Mouse (Mus musculus) Muller cell, postnatal 12 days (primary cell): ENCODE measurements around the gene Hist1h3h.

Source experiments
- DNase-seq: peaks from one replicate; pipeline ENCODE4 v3.0.0-alpha.2; 2015; ENCODE audit errors: inconsistent ontology term

Hist1h3h gene

GRCm38 (mm10) chr13:21717397-21718357 is at the start of gene Hist1h3h:
TSS of gene Hist1h3h (plus strand) at chr13:21717659.
- peak; percentile 92 for DNase-seq

GRCm38 (mm10) chr13:21677305-21677704 is 40.2 kb upstream of the Hist1h3h start, which contains the start of gene Olfr1360:
TSS of gene Olfr1360 (minus strand) at chr13:21677405.
- no peak for DNase-seq

DNA sequence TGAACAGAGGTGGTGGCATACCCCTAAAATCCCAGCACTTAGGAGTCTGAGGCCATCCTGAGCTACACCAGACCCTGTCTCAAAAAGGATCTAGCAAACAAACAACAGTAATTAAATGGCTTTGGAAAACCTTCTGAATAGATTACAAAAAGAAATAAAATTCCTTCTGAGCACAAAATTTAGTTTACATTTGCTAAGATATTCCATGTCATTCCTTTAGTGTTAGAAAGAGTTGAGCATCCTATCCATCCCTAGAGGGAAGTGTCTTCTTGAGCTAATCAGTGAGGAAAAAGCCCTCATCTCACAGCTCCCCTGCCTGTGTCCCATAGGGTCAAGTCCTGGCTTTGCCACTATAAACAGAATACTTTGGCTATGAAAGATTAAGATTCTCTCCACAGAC is 19.6 kb upstream of the Hist1h3h start, which contains the start of gene Olfr1359:
Gene Olfr1359 (plus strand): TSS at position 301 of the 400 bp plus-strand sequence.
- DNase-seq = no peak

- DNase-seq = no peak
Measured at GRCm38 (mm10) chr13:21706669-21707068, 10.8 kb upstream of the Hist1h3h start.

DNA sequence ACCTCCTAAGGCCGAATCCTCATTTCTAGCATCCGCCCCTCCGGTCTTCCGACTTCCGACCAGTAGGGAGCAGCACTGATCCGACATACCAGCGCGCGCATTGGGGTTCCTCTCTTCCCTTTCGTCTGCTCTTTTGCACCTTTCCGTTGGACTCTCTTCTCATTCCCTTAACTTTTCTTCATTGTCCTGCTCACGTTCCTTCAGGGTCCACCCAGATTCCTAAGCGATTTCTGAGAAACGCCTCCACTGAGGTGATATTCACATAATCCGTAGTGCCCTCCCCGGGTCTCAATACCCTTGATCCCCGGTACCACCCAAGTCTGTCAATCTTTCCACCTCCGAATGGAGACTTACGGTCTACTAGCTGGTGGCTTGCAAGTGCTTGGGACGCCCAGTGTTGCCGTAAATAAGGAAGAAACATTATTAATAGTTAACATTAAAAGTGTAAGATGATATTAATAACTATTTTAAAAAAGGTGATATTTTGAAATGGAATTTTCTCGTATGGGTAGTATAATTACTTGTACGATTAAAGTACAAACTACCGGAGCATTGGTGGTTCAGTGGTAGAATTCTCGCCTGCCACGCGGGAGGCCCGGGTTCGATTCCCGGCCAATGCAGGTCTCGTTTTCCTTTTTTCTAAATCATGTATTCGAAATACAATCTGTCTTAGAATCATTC is 7.3 kb upstream of the Hist1h3h start:
- peak; percentile 89 for DNase-seq

- peak; percentile 85 for DNase-seq
Measured at GRCm38 (mm10) chr13:21710821-21711525, 6.5 kb upstream of the Hist1h3h start.

GRCm38 (mm10) chr13:21711698-21712097 is 5.8 kb upstream of the Hist1h3h start:
- no peak for DNase-seq

GRCm38 (mm10) chr13:21714725-21715124 is 2.7 kb upstream of the Hist1h3h start:
- peak; percentile 54 for DNase-seq

DNA sequence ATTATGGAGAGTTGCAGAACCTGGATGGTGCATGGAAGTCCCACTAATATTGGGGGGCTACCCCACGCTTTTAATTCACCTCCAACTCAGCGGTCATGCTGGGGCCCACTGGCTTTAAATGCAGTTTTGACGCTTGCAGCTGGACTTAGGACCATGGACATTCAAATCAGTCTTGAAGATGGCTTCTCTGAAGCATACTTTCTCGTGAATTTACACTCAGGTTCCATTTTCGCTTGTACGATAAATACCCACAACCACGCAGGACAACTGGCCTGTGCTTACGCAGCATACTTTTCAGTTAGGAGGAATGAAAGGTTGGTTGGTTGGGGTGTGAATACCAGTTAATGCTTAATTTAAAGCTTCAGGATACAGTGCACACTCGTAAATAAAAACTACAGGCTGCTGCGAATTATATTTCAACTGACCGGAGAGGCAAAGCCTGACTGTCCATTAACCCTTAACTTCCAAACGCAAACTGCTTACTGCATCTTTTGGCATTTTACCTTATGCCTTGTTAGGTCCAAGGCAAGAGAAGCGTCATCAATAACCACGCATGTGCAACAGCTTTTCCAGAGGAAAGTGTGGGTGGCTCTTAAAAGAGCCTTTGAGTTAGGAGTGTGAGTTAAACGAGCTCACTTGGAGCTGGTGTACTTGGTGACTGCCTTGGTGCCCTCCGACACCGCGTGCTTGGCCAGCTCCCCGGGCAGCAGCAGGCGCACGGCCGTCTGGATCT is 2.2 kb upstream of the Hist1h3h start:
- peak; percentile 56 for DNase-seq

DNA sequence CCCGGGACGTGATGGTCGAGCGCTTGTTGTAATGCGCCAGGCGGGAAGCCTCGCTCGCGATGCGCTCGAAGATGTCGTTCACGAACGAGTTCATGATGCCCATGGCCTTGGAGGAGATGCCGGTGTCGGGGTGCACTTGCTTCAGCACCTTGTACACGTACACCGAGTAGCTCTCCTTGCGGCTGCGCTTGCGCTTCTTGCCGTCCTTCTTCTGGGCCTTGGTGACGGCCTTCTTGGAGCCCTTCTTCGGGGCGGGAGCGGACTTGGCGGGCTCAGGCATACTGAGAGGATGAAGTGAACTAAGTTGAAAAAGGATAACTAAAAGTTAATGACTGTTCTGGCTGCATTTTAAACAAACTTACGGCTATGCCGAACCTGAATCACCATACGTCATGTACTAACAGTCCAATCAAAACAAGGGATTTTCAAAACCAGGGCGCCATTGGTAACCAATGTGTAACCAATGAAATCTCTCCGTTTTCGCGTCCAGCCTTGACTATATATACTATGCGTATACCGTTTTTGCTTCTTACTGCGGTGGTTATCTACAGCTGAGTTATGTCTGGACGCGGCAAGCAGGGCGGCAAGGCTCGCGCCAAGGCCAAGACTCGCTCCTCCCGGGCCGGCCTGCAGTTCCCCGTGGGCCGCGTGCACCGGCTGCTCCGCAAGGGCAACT is 1.5 kb upstream of the Hist1h3h start, which contains the start of the genes Hist1h2bl and Hist1h2ai:
Gene Hist1h2bl (minus strand): TSS at position 280 of the 676 bp plus-strand sequence.
Gene Hist1h2ai (plus strand): TSS at position 559 of the 676 bp plus-strand sequence.
- peak; percentile 95 for DNase-seq

- peak; percentile 61 for DNase-seq
Measured at GRCm38 (mm10) chr13:21716540-21717391, 693 bp upstream of the Hist1h3h start.

DNA sequence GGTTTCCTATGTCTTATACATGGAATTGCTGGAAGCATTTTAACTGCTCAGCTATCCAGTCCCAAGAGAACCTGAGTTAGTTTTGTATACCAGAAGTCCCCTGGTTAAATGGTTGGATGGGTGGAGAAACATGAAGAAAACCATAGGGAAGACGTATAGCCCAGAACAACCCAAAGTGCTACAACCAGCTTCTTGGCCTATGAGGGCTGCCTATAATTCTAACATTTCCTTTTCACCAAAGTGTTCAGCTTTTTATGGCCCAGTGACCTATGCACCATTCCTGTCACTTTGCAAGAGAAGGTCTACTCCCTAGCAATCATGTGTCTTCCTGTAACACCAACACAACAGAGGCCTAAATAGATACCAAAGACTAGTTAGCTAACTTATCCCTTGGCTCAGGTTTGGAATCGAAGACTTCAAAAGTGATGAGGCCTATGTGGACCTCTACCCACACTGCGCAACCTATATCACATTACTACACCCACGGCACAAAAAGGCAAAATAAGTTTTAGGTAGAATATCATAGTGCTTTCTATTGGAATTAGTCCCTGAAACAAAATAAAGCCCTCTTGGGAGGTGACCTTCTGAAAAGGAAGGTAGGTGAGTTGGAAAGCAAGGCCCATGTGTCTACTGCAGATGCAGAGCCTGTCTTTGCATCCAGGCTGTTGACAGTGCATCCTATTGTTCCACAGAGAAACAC is 1.1 kb downstream of the Hist1h3h start:
- DNase-seq = peak; percentile 11

DNA sequence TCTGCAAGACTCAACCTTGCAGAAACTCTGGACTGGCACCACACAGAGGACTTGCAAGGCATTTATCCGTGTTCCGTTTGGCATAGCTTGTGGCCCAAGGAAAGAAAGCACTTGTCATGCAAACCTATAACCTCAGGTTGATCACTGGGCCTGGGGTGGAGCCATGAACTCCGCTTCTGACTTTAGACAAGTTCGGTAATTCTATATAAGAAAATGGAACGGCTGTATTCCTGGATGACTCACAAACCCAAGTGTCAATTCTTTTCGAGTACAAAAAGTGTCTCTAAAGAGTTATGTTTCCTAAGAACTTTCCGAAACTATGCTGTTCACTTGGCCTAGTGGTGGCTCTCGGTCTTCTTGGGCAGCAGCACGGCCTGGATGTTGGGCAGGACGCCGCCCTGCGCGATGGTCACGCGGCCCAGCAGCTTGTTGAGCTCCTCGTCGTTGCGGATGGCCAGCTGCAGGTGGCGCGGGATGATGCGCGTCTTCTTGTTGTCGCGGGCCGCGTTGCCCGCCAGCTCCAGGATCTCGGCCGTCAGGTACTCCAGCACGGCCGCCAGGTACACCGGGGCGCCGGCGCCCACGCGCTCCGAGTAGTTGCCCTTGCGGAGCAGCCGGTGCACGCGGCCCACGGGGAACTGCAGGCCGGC is 3.8 kb downstream of the Hist1h3h start:
- peak; percentile 57 for DNase-seq

DNA sequence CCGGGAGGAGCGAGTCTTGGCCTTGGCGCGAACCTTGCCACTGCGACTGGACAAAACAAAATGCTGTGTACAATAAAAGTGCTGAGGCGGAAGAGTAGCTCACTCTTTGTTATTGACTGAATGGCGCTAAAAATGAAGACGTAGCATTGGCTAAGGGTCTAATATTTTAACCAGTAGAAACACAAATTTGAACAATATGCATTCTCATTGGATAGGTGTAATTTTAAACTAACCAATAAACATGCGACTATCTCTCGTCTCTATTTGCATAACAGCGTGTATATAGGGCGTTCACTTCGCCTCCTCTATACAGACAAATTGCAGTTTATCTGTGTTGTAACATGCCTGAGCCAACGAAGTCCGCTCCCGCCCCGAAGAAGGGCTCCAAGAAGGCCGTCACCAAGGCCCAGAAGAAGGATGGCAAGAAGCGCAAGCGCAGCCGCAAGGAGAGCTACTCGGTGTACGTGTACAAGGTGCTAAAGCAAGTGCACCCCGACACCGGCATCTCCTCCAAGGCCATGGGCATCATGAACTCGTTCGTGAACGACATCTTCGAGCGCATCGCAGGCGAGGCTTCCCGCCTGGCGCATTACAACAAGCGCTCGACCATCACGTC is 4.4 kb downstream of the Hist1h3h start, which contains the start of gene Hist1h2bm:
Gene Hist1h2bm (plus strand): TSS at position 288 of the 616 bp plus-strand sequence.
- peak; percentile 96 for DNase-seq

DNA sequence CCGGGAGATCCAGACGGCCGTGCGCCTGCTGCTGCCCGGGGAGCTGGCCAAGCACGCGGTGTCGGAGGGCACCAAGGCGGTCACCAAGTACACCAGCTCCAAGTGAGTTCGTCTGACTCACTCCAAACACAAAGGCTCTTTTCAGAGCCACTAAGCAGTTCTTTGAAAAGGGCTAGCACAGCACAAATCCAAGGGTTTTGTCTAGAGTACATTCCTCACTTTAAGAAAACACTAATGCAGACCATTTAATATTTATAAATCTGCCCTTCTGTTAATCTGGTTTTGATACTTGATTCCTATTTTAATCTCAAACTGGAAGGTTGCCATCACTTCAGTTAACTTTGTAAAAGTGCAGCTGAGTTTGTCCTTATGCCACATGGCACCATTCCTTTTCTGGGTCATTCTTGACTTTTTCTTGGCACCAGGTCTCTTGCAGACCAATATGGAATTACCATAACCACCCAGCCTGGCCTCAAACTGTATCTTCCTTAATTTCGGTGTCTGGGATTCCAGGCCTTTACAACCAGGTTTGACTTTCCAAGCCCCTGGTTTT is 5.0 kb downstream of the Hist1h3h start:
- DNase-seq = peak; percentile 73

- DNase-seq = no peak
Measured at GRCm38 (mm10) chr13:21722993-21723836, 5.8 kb downstream of the Hist1h3h start.
